Mouse (Mus musculus) midbrain, postnatal 0 days (tissue): ENCODE data around the gene Sgms2. TPM values are rescaled to one million over a fixed set of nuclear protein-coding genes. Genes with fewer than 3 reads are reported as not detected.

Experiments used
- ATAC-seq: fragments of 200-750 bp; cut with Nextera tagmentation; 2 replicates; pipeline ENCODE4 v1.8.0; 2017; ENCODE audit warnings: moderate number of reproducible peaks, mild to moderate bottlenecking, moderate TSS enrichment, moderate library complexity; ENCODE audit not compliant: low FRiP score
- DNase-seq: peaks from one replicate; pipeline ENCODE4 v3.0.0-alpha.2; 2015; ENCODE audit warnings: low spot score
- H3K27ac ChIP-seq: fragments of 300-500 bp; sonication (generic); 2 replicates; pipeline ENCODE4 v1.5.1; 2014; ENCODE audit warnings: low read depth, mild to moderate bottlenecking, low read length, mixed read lengths
- H3K27me3 ChIP-seq: fragments of 300-500 bp; sonication (generic); 2 replicates; pipeline ENCODE4 v1.6.1; 2014; ENCODE audit warnings: low read length, control low read depth, mixed read lengths; ENCODE audit not compliant: insufficient read depth
- H3K36me3 ChIP-seq: fragments of 300-500 bp; sonication (generic); 2 replicates; pipeline ENCODE4 v1.6.1; 2014; ENCODE audit warnings: low read length, control low read depth, mixed read lengths; ENCODE audit not compliant: insufficient read depth
- H3K4me1 ChIP-seq: fragments of 300-500 bp; sonication (generic); 2 replicates; pipeline ENCODE4 v1.6.1; 2014; ENCODE audit warnings: mild to moderate bottlenecking, control low read depth, antibody characterized with exemption, low read length, mixed read lengths; ENCODE audit not compliant: insufficient read depth
- H3K4me2 ChIP-seq: fragments of 300-500 bp; sonication (generic); 2 replicates; pipeline ENCODE4 v1.6.1; 2014; ENCODE audit warnings: low read depth, mild to moderate bottlenecking, low read length, mixed read lengths; ENCODE audit not compliant: poor library complexity, severe bottlenecking
- H3K4me3 ChIP-seq: fragments of 300-500 bp; sonication (generic); 2 replicates; pipeline ENCODE4 v1.5.1; 2014; ENCODE audit warnings: low read depth, mild to moderate bottlenecking, low read length, moderate library complexity
- H3K9ac ChIP-seq: fragments of 300-500 bp; sonication (generic); replicated peaks from 2 replicates; pipeline ENCODE4 v1.6.1; 2014; ENCODE audit warnings: mild to moderate bottlenecking, low read length, moderate library complexity, mixed read lengths; ENCODE audit not compliant: poor library complexity, severe bottlenecking
- H3K9me3 ChIP-seq: fragments of 300-500 bp; sonication (generic); 2 replicates; pipeline ENCODE4 v1.6.1; 2016; ENCODE audit warnings: low read length, control low read depth
- CTCF ChIP-seq: IDR thresholded peaks from 2 replicates; pipeline ENCODE4 v1.5.1; 2016; ENCODE audit warnings: antibody characterized with exemption, mild to moderate bottlenecking
- WGBS: fragments of 180-500 bp; shearing (Covaris S2); extraction: QIAGEN DNeasy Blood & Tissue Kit; methylation state at CpG from one replicate; pipeline ENCODE4 v1.1.7; 2014; 5-methylcytosine and 5-hydroxymethylcytosine counted together
- polyA plus RNA-seq: library from polyadenylated mRNA; unstranded; fragments of >200 nt; fragmentation: Nextera tagmentation; extraction: Ambion mirVana; gene quantifications from 2 replicates; pipeline ENCODE4 v1.2.1, GENCODE M21; 2015
- total RNA-seq: library from RNA; depleted of rRNA; stranded (reverse); fragments of >200 nt; gene quantifications from 2 replicates; pipeline ENCODE4 v1.2.3, GENCODE M21; 2014

Gene Sgms2
- total and polyA plus RNA-seq, 2 experiments from 2014 or later: 1.9 to 10.6 TPM

DNA sequence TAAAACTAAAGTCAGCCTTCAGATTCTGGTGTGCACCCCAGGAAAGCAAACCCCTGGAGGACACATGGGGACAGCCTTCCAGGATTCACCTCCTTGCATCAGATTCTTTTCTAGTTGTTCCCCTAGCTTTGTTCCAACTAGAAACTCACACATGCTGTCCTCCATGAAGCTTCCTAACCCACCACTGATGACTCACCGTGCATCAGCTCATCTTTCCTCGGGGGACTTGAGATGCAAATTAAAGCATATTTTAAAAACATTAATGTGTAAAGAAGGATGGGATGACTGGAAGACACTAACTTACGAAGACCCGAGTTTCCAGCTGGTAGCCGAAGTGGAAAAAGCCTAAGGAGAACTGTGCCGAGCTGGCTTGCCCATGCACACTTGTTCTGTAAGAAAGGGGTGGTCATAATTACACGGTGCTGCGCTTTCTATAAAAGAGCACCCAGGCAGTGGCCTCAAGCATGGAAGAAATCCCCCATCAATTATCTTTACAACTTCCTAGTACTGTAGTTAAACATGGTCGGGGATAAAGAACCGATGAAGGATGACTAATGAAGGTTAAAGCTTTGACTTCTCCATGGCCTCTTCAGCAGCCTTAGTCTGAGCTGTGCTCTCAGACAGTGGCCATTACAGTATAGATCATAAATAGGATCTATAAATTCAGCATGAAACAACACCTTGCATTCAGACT lies 10.6 kb upstream of the Sgms2 start:
- H3K9me3 ChIP-seq: no peaks in the 10 kb centered on the region
- H3K36me3 ChIP-seq: no peaks in the 10 kb centered on the region
- ATAC-seq: no peak

DNA sequence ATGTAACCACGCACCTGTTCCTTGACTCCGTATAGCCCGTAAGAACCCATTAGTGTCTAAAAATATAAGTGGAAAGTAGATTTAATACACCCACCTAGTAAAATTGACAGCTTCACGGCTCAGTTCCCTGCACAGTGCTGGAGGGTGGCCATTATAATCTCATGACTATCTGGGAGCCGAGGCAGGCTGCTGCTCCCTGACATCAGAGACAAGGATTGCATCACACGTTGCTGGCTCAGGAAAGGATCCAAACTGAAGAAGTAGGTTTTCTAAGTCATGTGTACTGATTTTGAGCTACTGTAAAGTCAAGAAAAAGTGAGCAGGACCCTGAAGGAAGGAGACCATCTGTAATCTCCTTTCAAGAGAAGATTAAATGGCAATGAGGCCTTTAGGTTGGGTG lies 8.4 kb upstream of the Sgms2 start:
- DNase-seq (no peak), ATAC-seq (no peak)
- Histone ChIP-seq H3K4me1 (no peaks in the 10 kb centered on the region), H3K36me3 (no peaks in the 10 kb centered on the region), H3K4me3 (no peak overlapping the region), H3K9me3 (no peaks in the 10 kb centered on the region), H3K4me2 (no peak overlapping the region), H3K27me3 (no peaks in the 10 kb centered on the region), H3K27ac (no peak overlapping the region), H3K9ac (no peak overlapping the region)
- TF ChIP-seq CTCF: no peak
- 81% methylated on average over 6 of the region's 6 CpGs for WGBS

More for the DNA sequence above, 10.6 kb upstream of the Sgms2 start:
- H3K27me3 ChIP-seq: no peaks in the 10 kb centered on the region
- no peak for DNase-seq
- H3K27ac ChIP-seq: no peak overlapping the region
- H3K4me1 ChIP-seq: no peaks in the 10 kb centered on the region
- no peak overlapping the region for H3K4me2 ChIP-seq
- no peak overlapping the region for H3K9ac ChIP-seq
- TF ChIP-seq CTCF: no peak
- 58% methylated on average over 10 of the region's 10 CpGs for WGBS
- no peak overlapping the region for H3K4me3 ChIP-seq

DNA sequence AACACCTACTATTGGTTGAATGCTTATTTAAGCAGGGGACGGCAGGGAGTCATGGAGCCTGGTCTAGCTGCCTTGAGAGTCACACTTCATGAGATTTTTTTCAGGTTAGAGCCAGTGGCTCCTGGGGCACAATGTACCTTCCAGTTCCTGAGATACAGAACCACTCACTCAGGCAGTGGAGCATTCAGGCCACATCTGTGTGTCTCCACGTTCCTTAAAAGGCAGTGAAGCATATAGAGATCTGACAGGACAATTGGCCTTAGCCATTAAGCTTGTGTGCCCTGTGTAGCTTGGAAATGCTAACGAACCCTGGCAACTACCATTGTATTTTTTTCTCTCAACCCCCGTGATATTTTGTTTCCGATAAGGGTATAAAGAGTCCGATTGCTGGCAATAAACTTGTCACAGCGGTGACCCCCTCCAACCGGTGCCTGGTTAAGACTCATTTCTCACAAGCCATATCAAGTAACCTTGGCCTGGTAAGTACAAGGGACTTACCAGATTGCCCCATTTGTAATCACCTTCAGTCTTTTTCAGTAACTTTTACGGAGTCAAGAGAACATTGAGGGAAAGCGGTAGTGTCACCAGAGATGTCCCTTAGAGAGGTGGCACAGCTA lies 5.4 kb upstream of the Sgms2 start:
- Histone ChIP-seq H3K9ac (no peak overlapping the region), H3K4me3 (no peak overlapping the region), H3K4me2 (no peak overlapping the region), H3K9me3 (no peaks in the 10 kb centered on the region), H3K27ac (no peak overlapping the region), H3K36me3 (no peaks in the 10 kb centered on the region), H3K4me1 (no peaks in the 10 kb centered on the region), H3K27me3 (no peaks in the 10 kb centered on the region)
- ATAC-seq (no peak), DNase-seq (no peak)
- 52% methylated on average over 10 of the region's 10 CpGs for WGBS
- no peak for TF ChIP-seq CTCF

DNA sequence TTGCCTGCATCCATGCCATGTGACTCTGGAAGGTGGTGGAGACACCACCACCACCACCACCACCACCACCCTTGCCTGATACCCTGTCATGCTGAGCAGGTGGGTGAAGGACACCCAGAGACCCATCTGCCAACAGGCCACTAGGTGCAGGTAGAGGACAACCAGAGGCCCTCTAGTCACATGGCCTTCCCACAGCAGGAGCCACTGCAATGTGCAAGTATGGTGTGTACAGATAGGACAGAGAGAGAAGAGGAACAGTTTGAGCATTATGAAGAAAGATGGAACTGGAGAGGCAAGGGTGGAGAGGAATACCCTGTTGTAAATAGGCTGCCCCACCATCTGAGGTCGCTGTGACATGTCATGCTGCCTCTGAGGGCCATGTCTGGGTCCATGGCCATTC lies 3.9 kb upstream of the Sgms2 start:
- no peaks in the 10 kb centered on the region for H3K9me3 ChIP-seq
- H3K27ac ChIP-seq: no peak overlapping the region
- H3K36me3 ChIP-seq: no peaks in the 10 kb centered on the region
- DNase-seq (no peak), ATAC-seq (no peak)
- no peak overlapping the region for H3K4me2 ChIP-seq
- H3K4me1 ChIP-seq: no peaks in the 10 kb centered on the region
- no peaks in the 10 kb centered on the region for H3K27me3 ChIP-seq
- H3K9ac ChIP-seq: no peak overlapping the region
- no peak overlapping the region for H3K4me3 ChIP-seq
- TF ChIP-seq CTCF: no peak
- WGBS: 82% methylated on average over 1 of the region's 1 CpGs

DNA sequence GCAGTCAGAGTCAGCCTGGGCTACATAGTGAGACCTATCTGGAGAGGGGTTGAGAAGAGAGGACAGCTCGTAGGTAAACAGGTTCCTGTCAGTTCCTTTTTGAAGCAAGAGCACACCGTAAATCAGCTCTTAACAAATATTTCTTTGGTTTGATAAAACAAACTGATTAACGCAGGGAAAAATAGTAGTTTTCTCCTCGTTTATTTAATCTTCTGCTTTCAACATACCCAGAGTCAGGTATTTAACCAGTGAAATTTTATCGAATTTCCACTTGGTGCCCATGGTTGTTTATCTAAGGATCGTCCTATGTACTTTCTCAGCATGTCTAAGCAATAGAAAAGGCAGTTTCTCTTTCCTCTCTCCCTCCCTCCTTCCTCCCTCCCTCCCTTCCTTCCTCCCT lies 2.0 kb upstream of the Sgms2 start:
- Histone ChIP-seq H3K4me1 (no peaks in the 10 kb centered on the region), H3K27ac (no peak overlapping the region), H3K36me3 (no peaks in the 10 kb centered on the region), H3K4me3 (no peak overlapping the region), H3K9me3 (no peaks in the 10 kb centered on the region), H3K4me2 (no peak overlapping the region), H3K9ac (no peak overlapping the region), H3K27me3 (peaks cover 2% of the 10 kb centered on the region; the same call in 1 of the 2 replicates)
- TF ChIP-seq CTCF: no peak
- ATAC-seq (no peak), DNase-seq (no peak)
- WGBS: 75% methylated on average over 6 of the region's 6 CpGs

DNA sequence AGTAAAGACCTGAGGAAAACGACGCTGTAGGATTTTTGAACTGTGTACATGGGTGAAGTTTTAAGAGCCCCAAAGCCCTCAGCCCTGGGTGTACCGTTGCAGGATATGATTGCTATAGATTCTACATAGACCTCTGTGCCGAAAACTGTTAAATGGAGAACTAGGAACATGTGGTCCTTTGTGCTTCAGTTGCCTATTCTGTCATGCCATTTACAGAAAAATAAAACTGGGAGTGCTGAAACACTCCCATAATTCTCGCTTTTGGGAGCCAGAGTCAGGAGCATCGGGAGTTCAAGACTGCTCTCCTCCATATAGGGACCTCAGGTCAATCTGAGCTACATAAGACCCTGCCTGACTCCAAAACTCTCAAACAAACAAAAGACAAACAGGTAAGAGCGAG lies 769 bp upstream of the Sgms2 start:
- H3K4me2 ChIP-seq: no peak overlapping the region
- H3K4me3 ChIP-seq: no peak overlapping the region
- H3K4me1 ChIP-seq: no peaks in the 10 kb centered on the region
- DNase-seq: no peak
- TF ChIP-seq CTCF: no peak
- no peak overlapping the region for H3K9ac ChIP-seq
- H3K9me3 ChIP-seq: no peaks in the 10 kb centered on the region
- no peak overlapping the region for H3K27ac ChIP-seq
- 95% methylated on average over 7 of the region's 7 CpGs for WGBS
- no peaks in the 10 kb centered on the region for H3K36me3 ChIP-seq
- no peak for ATAC-seq
- peaks cover 10% of the 10 kb centered on the region; the same call in 1 of the 2 replicates for H3K27me3 ChIP-seq
